Mouse (Mus musculus): ENCODE results near the gene Nr6a1. TPM values are rescaled to one million over a fixed set of nuclear protein-coding genes. Genes with fewer than 3 reads are reported as not detected.

Gene Nr6a1
- polyA plus RNA-seq, 1 experiment from 2014 or later, result 0.39 TPM

GRCm38 (mm10) chr2:38779939-38780338 lies 147.5 kb downstream of the Nr6a1 start:
- Histone ChIP-seq H3K9me3 (replicated peaks) (no peaks in the 10 kb centered on the region), H3K36me3 (no peaks in the 10 kb centered on the region), H3K4me2 (no peak overlapping the region), H3K4me1 (replicated peaks) (peaks cover 3% of the 10 kb centered on the region; the same call in 1 of the 2 replicates), H3K9ac (no peak overlapping the region), H3K4me3 (no peak overlapping the region), H3K27me3 (no peaks in the 10 kb centered on the region), H3K27ac (no peak overlapping the region)
- whole genome bisulfite sequencing, result 70% methylated on average over 2 of the region's 2 CpGs
- no peak for ATAC-seq (replicated peaks; ENCODE audit: insufficient number of reproducible peaks, insufficient read depth, low FRiP score, low read depth)

- H3K36me3 ChIP-seq, result no peaks in the 10 kb centered on the region
- no peak overlapping the region for H3K4me2 ChIP-seq
- H3K4me3 ChIP-seq, result no peak overlapping the region
- no peaks in the 10 kb centered on the region for H3K9me3 ChIP-seq (replicated peaks)
- WGBS, result 80% methylated on average over 2 of the region's 2 CpGs
- H3K9ac ChIP-seq, result no peak overlapping the region
- H3K27ac ChIP-seq, result no peak overlapping the region
- 0 out of 2 replicates have a peak, but pooled peaks cover 1% of the 10 kb centered on the region for H3K4me1 ChIP-seq (replicated peaks)
- H3K27me3 ChIP-seq, result no peaks in the 10 kb centered on the region
- no peak for ATAC-seq (replicated peaks; ENCODE audit: insufficient number of reproducible peaks, insufficient read depth, low FRiP score, low read depth)
Measured at GRCm38 (mm10) chr2:38777326-38777725, 150.2 kb downstream of the Nr6a1 start.

GRCm38 (mm10) chr2:38774936-38775335 lies 152.6 kb downstream of the Nr6a1 start:
- Histone ChIP-seq H3K9ac (no peak overlapping the region), H3K4me3 (no peak overlapping the region), H3K36me3 (no peaks in the 10 kb centered on the region), H3K4me2 (no peak overlapping the region), H3K27me3 (no peaks in the 10 kb centered on the region), H3K4me1 (replicated peaks) (peaks cover 6% of the 10 kb centered on the region), H3K27ac (no peak overlapping the region), H3K9me3 (replicated peaks) (no peaks in the 10 kb centered on the region)
- ATAC-seq (replicated peaks; ENCODE audit: insufficient number of reproducible peaks, insufficient read depth, low FRiP score, low read depth), result no peak
- 57% methylated on average over 2 of the region's 2 CpGs for WGBS

GRCm38 (mm10) chr2:38771478-38771797 lies 156.1 kb downstream of the Nr6a1 start:
- Histone ChIP-seq H3K27ac (no peak overlapping the region), H3K4me3 (no peak overlapping the region), H3K36me3 (no peaks in the 10 kb centered on the region), H3K9ac (no peak overlapping the region), H3K4me1 (replicated peaks) (peaks cover 6% of the 10 kb centered on the region), H3K9me3 (replicated peaks) (no peaks in the 10 kb centered on the region), H3K27me3 (no peaks in the 10 kb centered on the region), H3K4me2 (no peak overlapping the region)
- WGBS, result 43% methylated on average over 2 of the region's 2 CpGs
- 0 out of 2 replicates have a peak, but pooled peaks have one; percentile 14 for ATAC-seq (replicated peaks; ENCODE audit: insufficient number of reproducible peaks, insufficient read depth, low FRiP score, low read depth)

GRCm38 (mm10) chr2:38770772-38771477 lies 156.6 kb downstream of the Nr6a1 start:
- Histone ChIP-seq H3K9ac (no peak overlapping the region), H3K27ac (no peak overlapping the region), H3K4me3 (no peak overlapping the region), H3K4me1 (replicated peaks) (peaks cover 6% of the 10 kb centered on the region), H3K9me3 (replicated peaks) (no peaks in the 10 kb centered on the region), H3K27me3 (no peaks in the 10 kb centered on the region), H3K36me3 (no peaks in the 10 kb centered on the region), H3K4me2 (no peak overlapping the region)
- no peak for ATAC-seq (replicated peaks; ENCODE audit: insufficient number of reproducible peaks, insufficient read depth, low FRiP score, low read depth)
- WGBS, result 69% methylated on average over 5 of the region's 5 CpGs

- Histone ChIP-seq H3K9me3 (replicated peaks) (no peaks in the 10 kb centered on the region), H3K27ac (no peak overlapping the region), H3K4me3 (no peak overlapping the region), H3K4me1 (replicated peaks) (peaks cover 6% of the 10 kb centered on the region), H3K4me2 (no peak overlapping the region), H3K27me3 (no peaks in the 10 kb centered on the region), H3K9ac (no peak overlapping the region), H3K36me3 (no peaks in the 10 kb centered on the region)
- 74% methylated on average over 4 of the region's 4 CpGs for WGBS
- no peak for ATAC-seq (replicated peaks; ENCODE audit: insufficient number of reproducible peaks, insufficient read depth, low FRiP score, low read depth)
Measured at GRCm38 (mm10) chr2:38767177-38767931, 160.1 kb downstream of the Nr6a1 start.

GRCm38 (mm10) chr2:38739847-38740246 lies 187.6 kb downstream of the Nr6a1 start:
- no peak for ATAC-seq (replicated peaks; ENCODE audit: insufficient number of reproducible peaks, insufficient read depth, low FRiP score, low read depth)
- Histone ChIP-seq H3K4me2 (no peak overlapping the region), H3K27ac (no peak overlapping the region), H3K36me3 (no peaks in the 10 kb centered on the region), H3K9me3 (replicated peaks) (no peaks in the 10 kb centered on the region), H3K4me3 (no peak overlapping the region), H3K27me3 (0 out of 2 replicates have a peak, but pooled peaks cover 5% of the 10 kb centered on the region), H3K9ac (no peak overlapping the region), H3K4me1 (replicated peaks) (no peaks in the 10 kb centered on the region)
- 67% methylated on average over 3 of the region's 3 CpGs for WGBS

- Histone ChIP-seq H3K36me3 (no peaks in the 10 kb centered on the region), H3K27ac (no peak overlapping the region), H3K4me3 (no peak overlapping the region), H3K4me1 (replicated peaks) (no peaks in the 10 kb centered on the region), H3K9me3 (replicated peaks) (no peaks in the 10 kb centered on the region), H3K4me2 (no peak overlapping the region), H3K9ac (no peak overlapping the region), H3K27me3 (0 out of 2 replicates have a peak, but pooled peaks cover 5% of the 10 kb centered on the region)
- ATAC-seq (replicated peaks; ENCODE audit: insufficient number of reproducible peaks, insufficient read depth, low FRiP score, low read depth), result no peak; the same call in 1 of the 2 replicates
- WGBS, result 19% methylated on average over 7 of the region's 7 CpGs
Measured at GRCm38 (mm10) chr2:38739410-38739809, 188.1 kb downstream of the Nr6a1 start.

- ATAC-seq (replicated peaks; ENCODE audit: insufficient number of reproducible peaks, insufficient read depth, low FRiP score, low read depth), result no peak
Measured at GRCm38 (mm10) chr2:38738601-38739301, 188.7 kb downstream of the Nr6a1 start.

GRCm38 (mm10) chr2:38735740-38736139 lies 191.7 kb downstream of the Nr6a1 start:
- Histone ChIP-seq H3K36me3 (no peaks in the 10 kb centered on the region), H3K27ac (no peak overlapping the region), H3K4me3 (no peak overlapping the region), H3K9ac (no peak overlapping the region), H3K4me1 (replicated peaks) (no peaks in the 10 kb centered on the region), H3K9me3 (replicated peaks) (no peaks in the 10 kb centered on the region), H3K4me2 (no peak overlapping the region), H3K27me3 (0 out of 2 replicates have a peak, but pooled peaks cover 5% of the 10 kb centered on the region)
- no peak for ATAC-seq (replicated peaks; ENCODE audit: insufficient number of reproducible peaks, insufficient read depth, low FRiP score, low read depth)

More at GRCm38 (mm10) chr2:38738601-38739301, 188.7 kb downstream of the Nr6a1 start:
- no peak overlapping the region for H3K27ac ChIP-seq
- no peak overlapping the region for H3K4me2 ChIP-seq
- WGBS, result 80% methylated on average over 14 of the region's 14 CpGs
- H3K4me3 ChIP-seq, result no peak overlapping the region
- no peak overlapping the region for H3K9ac ChIP-seq
- 0 out of 2 replicates have a peak, but pooled peaks cover 5% of the 10 kb centered on the region for H3K27me3 ChIP-seq
- H3K9me3 ChIP-seq (replicated peaks), result no peaks in the 10 kb centered on the region
- H3K36me3 ChIP-seq, result no peaks in the 10 kb centered on the region
- H3K4me1 ChIP-seq (replicated peaks), result no peaks in the 10 kb centered on the region

GRCm38 (mm10) chr2:38734721-38735120 lies 192.8 kb downstream of the Nr6a1 start:
- WGBS, result 48% methylated on average over 5 of the region's 5 CpGs
- Histone ChIP-seq H3K27ac (no peak overlapping the region), H3K9ac (no peak overlapping the region), H3K36me3 (no peaks in the 10 kb centered on the region), H3K4me3 (no peak overlapping the region), H3K4me2 (no peak overlapping the region), H3K27me3 (0 out of 2 replicates have a peak, but pooled peaks cover 5% of the 10 kb centered on the region), H3K4me1 (replicated peaks) (no peaks in the 10 kb centered on the region), H3K9me3 (replicated peaks) (no peaks in the 10 kb centered on the region)
- no peak for ATAC-seq (replicated peaks; ENCODE audit: insufficient number of reproducible peaks, insufficient read depth, low FRiP score, low read depth)
